Mouse (Mus musculus) layer of hippocampus, postnatal 36 days (tissue): ENCODE results near the gene Ifnl2. TPM values are rescaled to one million over a fixed set of nuclear protein-coding genes. Genes with fewer than 3 reads are reported as not detected.
A peak's percentile ranks its signal among the peaks of the same experiment; 100 is the strongest.

Experiments used
- DNase-seq, 2 experiments: peaks; one replicate each; pipeline ENCODE4 v3.0.0; 2022
- total RNA-seq, 2 experiments: library from RNA; stranded (reverse); gene quantifications; 2 replicates each; pipeline ENCODE4 v1.2.3; 2021

Ifnl2 gene
- total RNA-seq, 2 experiments from 2014 or later = not detected

- no peak for DNase-seq
Observed at GRCm38 (mm10) chr7:28490903-28491302, 19.4 kb downstream of the Ifnl2 start.

- DNase-seq = no peak
Observed at GRCm38 (mm10) chr7:28490410-28490809, 19.8 kb downstream of the Ifnl2 start.

GRCm38 (mm10) chr7:28488030-28488491 lies 22.2 kb downstream of the Ifnl2 start:
- no peak for DNase-seq

- no peak for DNase-seq
Observed at GRCm38 (mm10) chr7:28484192-28484591, 26.1 kb downstream of the Ifnl2 start.

DNA sequence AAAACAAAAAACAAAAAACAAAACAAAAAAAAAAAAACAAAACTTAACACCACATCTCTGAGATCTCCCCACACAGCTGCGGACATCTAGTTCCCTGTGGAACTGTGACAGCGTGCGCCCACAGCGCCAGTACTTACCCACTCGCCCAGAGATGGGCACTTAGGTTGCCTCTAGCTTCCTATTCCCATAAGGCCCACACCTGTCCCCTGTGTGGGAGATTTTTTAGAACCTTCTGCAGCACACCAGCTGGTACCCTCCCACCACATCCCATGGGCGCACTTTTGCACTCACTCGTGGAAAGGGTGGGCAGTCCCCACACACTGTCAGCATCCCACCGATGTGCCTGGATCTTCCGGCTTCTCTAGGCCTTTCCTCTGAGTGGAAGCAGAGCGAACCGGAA lies 27.4 kb downstream of the Ifnl2 start:
- DNase-seq = peak in 1 of 2 experiments; percentile 42

DNA sequence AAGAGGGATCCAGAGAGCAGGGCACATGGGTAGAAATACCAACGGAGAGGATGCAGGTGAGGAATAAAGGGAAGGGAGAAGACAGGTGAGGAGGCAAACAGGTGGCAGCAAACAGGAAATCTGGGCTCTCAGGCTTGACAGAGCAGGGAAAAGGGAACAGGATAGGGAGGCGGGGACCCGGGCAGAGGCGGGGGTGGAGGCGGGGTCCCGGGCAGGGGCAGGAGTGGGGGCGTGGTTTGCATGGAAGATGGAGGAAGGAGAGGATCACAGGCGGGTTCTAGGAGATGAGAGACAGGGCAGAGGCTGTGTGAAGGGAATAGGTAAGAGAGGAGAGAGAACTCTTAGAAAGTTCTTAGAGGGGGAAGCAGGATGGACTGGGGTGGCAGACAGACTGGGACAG lies 31.4 kb downstream of the Ifnl2 start:
- no peak for DNase-seq

GRCm38 (mm10) chr7:28477363-28477762 lies 32.9 kb downstream of the Ifnl2 start:
- DNase-seq = no peak

GRCm38 (mm10) chr7:28476191-28476590 lies 34.1 kb downstream of the Ifnl2 start:
- no peak for DNase-seq

GRCm38 (mm10) chr7:28467213-28467751 lies 43.0 kb downstream of the Ifnl2 start:
- no peak for DNase-seq

DNA sequence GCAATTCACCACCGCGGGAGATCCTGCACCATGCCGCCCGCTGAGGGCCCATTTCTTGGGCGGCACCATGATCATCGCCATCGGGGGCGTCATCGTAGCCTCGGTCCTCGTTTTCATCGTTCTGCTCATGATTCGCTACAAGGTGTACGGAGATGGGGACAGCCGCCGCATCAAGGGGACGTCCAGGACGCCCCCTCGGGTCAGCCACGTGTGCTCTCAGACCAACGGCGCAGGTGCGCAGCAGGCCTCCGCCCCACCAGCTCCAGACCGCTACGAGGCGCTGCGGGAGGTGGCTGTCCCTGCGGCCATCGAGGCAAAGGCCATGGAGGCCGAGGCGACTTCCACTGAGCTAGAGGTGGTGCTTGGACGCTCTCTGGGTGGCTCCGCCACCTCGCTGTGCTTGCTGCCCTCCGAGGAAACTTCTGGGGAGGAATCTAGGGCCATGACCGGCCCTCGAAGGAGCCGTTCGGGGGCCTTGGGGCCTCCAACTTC lies 43.5 kb downstream of the Ifnl2 start:
- no peak for DNase-seq

- DNase-seq = peak; percentile 83 to 85
Observed at GRCm38 (mm10) chr7:28464416-28465212, 45.6 kb downstream of the Ifnl2 start.

DNA sequence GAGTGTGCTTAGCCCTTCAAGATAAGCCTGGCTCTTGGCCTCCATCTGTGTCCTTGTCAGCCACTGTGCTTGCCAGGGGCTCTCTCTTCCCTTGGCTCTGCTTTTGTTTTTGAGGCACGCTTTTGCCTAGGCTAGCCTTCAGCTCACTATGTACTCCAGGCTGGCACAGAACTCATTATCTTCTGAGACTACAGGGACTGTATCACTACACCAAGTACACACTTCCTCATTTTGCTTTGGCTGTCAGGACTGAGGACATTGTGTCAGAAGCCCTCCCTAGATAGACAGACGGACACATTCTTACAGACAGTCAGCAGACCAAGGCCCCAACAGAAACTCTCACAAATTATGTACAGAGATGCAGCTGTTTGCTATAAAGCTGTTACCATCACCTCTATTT lies 47.5 kb downstream of the Ifnl2 start:
- no peak for DNase-seq

DNA sequence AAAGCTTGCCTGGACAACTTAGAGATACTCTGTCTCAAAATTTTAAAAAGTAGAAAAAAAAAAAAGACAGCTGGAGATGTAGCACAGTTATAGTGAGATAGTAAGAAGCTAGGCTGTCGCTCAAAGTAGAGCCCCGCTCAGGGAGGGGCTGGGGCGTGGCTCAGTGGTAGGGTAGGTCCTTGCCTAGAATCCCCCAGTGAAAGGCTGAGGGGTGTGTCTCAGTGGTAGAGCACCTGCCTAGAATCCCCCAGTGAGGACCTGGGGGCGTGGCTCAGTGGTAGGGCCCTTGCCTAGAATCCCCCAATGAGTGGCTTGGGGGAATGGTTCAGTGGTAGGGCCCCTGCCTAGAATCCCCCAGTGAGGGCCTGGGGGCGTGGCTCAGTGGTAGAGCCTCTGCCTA lies 49.9 kb downstream of the Ifnl2 start:
- no peak for DNase-seq

Other genes starting within 250 kb of the Ifnl2 start
- gene Eid2, start 242.6 kb downstream of the Ifnl2 start, total RNA-seq = 10 to 100 TPM; 52.9 to 60.9 TPM
- gene Eid2b, start 232.7 kb downstream of the Ifnl2 start, total RNA-seq = 10 to 100 TPM; 36.5 to 36.8 TPM
- 1 to 10 TPM in 1 of 2 experiments, under 1 TPM in 1; 0.27 to 1.8 TPM for gene Selenov, start 219.3 kb downstream of the Ifnl2 start, total RNA-seq
- 1 to 10 TPM; 2.1 to 2.8 TPM for gene Dll3, start 208.2 kb downstream of the Ifnl2 start, total RNA-seq
- gene Timm50, start 198.4 kb downstream of the Ifnl2 start, total RNA-seq = 10 to 100 TPM; 41.1 to 42.1 TPM
- 100 to 1,000 TPM; 114 to 122 TPM for gene Supt5, start 171.7 kb downstream of the Ifnl2 start, total RNA-seq
- 100 to 1,000 TPM; 454 to 471 TPM for gene Rps16, start 159.8 kb downstream of the Ifnl2 start, total RNA-seq
- gene Plekhg2, start 137.9 kb downstream of the Ifnl2 start, total RNA-seq = 1 to 10 TPM; 5.5 to 7.4 TPM
- gene Zfp36, start 130.2 kb downstream of the Ifnl2 start, total RNA-seq = 1 to 10 TPM; 3.1 to 3.9 TPM
- gene Med29, start 117.7 kb downstream of the Ifnl2 start, total RNA-seq = 10 to 100 TPM; 18.3 to 19.6 TPM
- gene Paf1, start 117.5 kb downstream of the Ifnl2 start, total RNA-seq = 10 to 100 TPM; 68.9 to 70.1 TPM
- 1 to 10 TPM; 1.2 to 2.0 TPM for gene Gmfg, start 73.0 kb downstream of the Ifnl2 start, total RNA-seq
- gene Lrfn1, start 58.5 kb downstream of the Ifnl2 start, total RNA-seq = 10 to 100 TPM; 64.3 to 72.3 TPM
- not detected for gene Ifnl3, start 12.4 kb upstream of the Ifnl2 start, total RNA-seq
- not detected for gene Sycn, start 30.4 kb upstream of the Ifnl2 start, total RNA-seq
- under 1 TPM; 0.48 to 0.52 TPM for gene Nccrp1, start 36.8 kb upstream of the Ifnl2 start, total RNA-seq
- 10 to 100 TPM; 66.4 to 79.4 TPM for gene Samd4b, start 87.7 kb upstream of the Ifnl2 start, total RNA-seq
- 10 to 100 TPM; 15.1 to 15.8 TPM for gene Pak4, start 87.7 kb upstream of the Ifnl2 start, total RNA-seq
- gene Acp7, start 120.9 kb upstream of the Ifnl2 start, total RNA-seq = 1 to 10 TPM; 1.2 to 1.7 TPM
- 10 to 100 TPM; 16.8 to 20.1 TPM for gene Fbxo27, start 182.4 kb upstream of the Ifnl2 start, total RNA-seq
- 1 to 10 TPM in 1 of 2 experiments, under 1 TPM in 1; 0.92 to 1.3 TPM for gene Fbxo17, start 206.3 kb upstream of the Ifnl2 start, total RNA-seq
- 10 to 100 TPM; 55.7 to 56.6 TPM for gene Mrps12, start 231.4 kb upstream of the Ifnl2 start, total RNA-seq
- gene Sars2, start 231.5 kb upstream of the Ifnl2 start, total RNA-seq = 10 to 100 TPM in 1 of 2 experiments, 1 to 10 TPM in 1; 9.9 to 11.6 TPM
- under 1 TPM; 0.38 to 0.45 TPM for gene Ccer2, start 245.7 kb upstream of the Ifnl2 start, total RNA-seq